Mouse (Mus musculus) embryo, embryonic 11.5 days (tissue): Measurements from ENCODE around the gene D930020B18Rik.
A peak's percentile ranks its signal among the peaks of the same experiment; 100 is the strongest.

Experiments used
- DNase-seq: peaks from one replicate; pipeline ENCODE4 v3.0.0-alpha.2; 2012; ENCODE audit warnings: low read depth, low spot score

Gene D930020B18Rik

DNA sequence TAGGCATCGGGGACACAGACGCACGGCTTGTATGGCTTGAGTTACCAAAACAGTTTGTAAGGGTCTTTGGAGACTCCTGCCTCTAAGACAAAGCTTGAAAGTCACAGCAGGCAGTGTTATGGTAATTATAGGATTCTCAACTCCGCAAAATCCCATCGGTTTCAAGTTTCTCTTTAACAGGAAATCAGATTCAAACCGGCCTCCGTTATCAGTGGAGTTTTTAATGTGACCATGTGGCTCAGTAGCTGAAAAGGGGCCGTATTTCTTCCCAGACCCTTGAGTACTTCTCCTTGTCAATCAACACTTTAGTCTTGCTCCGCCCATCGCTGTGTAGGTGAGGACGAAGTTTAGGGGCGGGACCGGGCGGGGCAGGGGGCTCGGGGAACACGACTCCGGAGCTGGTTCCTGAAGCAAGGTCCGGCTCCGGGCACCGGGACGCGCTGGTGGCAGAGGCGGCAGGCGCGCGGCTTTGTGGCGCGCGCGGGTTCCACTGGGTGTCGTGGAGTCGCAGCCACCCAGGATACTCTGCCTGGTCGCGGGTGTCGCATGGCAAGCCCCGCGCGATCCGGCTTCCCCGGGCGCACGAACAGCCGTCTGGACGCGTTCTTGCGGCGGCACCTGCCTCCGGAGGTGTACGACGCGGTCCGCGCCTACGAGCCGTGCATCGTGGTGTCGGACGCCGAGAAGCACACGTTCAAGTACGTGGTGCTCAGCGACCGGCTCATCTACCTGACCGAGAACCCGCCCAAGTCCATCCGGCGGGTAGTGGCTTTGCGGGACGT lies at the start of gene D930020B18Rik:
Gene D930020B18Rik (plus strand): TSS at position 317 of the 782 bp plus-strand sequence.
- no peak for DNase-seq

DNA sequence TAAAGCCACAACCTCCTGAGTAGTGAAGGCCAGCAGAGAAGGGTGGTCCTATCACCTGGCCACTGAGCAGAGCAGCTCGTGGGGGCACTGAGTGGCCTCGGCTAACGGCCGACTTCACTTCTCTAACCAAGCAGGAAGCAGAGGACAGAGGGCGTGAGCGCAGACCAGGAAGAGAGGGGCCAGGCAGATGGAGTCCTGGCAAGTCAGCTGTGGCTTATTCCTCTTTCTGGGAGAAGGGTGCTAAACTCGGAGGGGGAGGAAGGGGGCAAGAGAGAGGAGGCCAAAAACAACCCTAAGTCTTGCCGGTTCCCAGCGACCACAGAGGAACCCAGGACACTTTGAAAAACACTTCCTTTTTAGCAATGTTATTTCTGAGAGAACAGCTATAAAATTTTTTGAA lies 44.8 kb upstream of the D930020B18Rik start:
- no peak for DNase-seq

DNA sequence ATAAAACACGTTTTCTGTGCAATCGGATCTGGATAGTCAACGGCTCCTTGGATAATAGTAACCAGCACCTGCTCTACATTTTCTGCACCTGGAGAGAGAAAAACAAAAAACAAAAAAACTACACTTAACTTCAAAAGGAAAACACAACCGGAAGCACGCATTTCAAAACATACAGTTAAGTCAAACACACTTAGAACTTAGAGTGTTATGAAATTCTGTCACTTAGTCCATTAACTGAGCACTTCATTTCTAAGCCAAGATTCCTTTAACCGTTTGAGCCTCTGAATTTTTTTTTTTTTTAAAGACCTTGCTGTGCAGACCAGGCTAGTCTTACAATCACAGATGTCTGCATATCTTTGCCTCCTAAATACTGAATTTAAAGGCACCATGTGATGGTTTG lies 40.1 kb upstream of the D930020B18Rik start:
- DNase-seq, result no peak

DNA sequence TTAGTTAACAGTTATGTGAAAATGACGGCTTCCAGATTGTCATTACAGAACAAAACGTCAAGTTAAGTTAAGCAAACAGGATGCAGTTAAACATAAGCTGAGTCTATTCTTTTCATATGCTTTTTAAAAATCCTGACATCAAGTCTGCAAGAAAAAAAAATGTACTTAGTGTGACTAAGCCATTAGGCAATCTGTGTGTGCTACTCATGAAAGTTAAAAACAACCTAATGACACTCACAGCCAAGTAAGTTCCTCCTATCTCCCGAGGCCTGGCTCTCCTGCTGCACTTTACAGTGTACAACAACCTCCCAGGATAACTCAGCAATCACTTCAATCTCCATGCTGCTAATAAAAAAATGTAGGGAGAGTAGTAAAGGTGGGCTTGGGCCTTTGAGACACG lies 37.8 kb upstream of the D930020B18Rik start:
- DNase-seq, result no peak

DNA sequence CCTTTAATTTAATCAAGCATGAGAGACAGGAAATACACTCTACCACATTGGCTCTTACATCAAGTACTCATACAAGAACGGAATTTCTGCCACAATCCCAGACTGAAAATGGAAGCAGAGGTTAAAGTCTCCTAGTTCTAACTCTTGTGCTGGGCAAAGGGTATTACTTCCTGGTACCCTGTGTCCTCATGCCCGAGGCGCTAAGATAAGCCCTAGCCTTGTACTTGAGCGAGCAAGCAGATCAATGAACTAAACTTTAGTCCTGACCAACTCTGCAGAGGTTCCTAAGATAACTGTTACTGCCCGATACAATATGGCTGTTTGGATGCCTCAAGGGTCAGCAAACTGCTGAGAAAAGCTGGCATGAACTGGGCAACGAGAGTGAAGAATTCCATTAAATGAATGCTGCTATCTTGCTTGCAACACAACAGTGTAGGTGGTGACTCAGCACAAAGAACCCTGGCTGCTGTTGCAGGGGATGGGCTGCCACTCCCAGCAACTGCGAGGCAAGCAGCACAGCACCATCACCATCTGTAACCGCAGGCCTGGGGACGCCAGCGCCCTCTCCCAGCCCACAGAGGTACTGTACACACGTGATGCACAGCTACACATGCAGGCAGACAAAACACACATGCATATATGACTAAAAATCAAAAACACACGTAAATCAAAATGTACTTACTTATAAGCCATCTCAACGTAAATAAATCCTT lies 36.6 kb upstream of the D930020B18Rik start:
- no peak for DNase-seq

DNA sequence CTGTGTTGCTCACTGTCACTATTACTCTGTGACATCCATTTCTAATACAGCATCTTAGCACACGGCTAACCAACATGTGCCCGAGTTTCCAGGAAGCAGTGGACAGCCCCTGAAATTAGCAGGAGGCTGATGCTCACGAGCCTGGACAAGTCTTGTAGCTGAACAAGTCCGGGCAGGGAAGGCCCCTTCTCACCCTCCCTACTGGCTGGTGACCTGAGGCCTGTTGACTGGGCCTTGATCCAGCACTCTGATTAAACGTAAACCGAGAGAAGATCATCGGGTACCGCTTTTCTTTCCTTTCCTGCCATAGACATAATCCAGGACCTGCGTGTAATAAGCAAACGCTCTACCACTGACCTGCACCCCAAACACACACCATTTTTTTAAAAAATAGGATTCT lies 33.2 kb upstream of the D930020B18Rik start:
- DNase-seq, result no peak

DNA sequence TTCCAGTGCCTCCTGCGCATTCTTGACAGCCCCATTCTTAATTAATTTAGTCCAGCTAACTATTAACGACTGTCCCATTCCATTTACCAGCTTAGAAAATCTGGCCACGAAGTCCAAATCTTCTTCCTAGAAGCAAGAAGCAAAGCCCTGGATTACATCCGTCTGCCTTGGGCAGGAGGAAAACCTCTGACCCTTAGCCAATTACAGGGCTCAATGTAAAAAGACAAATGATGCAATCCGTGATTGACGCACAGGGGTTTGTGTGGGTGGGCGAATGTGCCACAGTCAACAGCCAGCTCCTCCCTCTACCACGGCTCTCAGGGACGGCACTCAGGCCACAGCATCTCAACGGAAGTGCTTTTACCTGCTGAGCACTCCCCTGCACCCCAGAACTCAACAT lies 29.8 kb upstream of the D930020B18Rik start:
- DNase-seq, result no peak

DNA sequence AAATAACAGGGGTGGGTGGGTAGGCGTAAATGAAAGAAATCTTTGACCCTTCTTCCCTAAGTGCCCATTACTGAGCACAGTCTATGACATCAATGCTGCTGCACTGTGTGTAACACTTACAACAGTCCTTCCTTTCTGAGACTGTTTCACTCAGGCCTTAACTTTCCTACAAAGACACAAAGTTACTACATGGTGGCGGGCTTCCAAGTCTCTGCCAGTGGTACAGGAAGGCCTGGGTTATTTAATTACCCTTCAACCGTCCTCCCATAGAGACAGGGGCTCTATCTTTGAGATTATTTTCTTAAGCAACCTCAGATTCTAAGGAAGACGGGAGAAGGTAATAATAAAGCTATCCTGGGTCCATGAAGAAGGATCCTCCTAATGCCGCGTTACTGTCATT lies 28.9 kb upstream of the D930020B18Rik start:
- no peak for DNase-seq

DNA sequence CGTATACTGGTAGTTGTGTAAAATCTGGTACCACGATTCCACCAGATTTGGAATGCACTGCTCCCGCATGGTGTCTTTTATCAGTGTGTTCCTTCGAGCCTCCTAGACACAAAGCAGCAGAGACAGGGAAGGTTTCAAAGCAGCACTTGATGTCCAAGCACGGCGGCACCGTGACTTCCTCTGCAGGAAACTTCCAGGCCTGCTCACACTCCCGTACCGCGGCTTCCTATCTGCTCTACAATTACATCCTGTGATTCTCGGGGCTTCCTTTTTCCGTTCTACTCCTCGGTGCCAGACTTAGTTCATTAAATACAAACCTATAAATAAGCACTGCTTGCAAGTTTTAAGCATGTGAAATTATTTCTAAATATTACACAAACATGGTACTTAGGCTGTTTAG lies 27.8 kb upstream of the D930020B18Rik start:
- DNase-seq, result no peak

DNA sequence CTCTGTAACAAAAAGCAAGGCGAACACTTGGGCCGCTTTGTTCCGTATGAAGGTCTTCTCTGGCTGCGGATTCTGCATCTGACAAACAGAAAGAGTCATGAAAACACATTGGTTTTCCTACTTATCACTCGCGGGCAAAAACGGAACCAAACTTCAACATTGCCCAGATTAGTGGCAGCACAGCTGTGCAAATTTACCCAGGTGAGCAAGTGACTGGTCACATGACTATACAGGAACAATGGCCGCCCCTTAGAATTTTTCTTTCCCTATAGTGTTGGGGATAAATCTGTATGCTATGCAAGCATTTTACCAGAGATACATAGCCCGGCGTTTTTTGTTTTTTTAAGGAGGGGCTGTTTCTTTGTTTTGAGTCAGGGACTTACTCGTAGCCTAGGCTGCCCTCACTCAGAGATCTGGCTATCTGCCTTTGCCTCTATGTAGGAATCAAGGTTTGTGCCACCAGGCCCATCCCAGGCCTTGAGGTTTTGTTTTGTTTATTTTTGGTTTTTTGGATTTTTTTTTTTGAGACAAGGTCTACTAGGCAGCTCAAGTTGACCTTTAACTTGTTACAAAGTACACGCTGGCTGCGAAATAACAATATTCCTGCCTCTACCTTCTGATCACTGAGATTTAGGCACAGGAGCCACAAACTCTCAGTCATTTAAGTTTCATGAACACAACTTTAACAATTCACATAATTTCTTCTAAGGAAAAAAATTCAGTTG lies 26.1 kb upstream of the D930020B18Rik start:
- DNase-seq, result no peak

DNA sequence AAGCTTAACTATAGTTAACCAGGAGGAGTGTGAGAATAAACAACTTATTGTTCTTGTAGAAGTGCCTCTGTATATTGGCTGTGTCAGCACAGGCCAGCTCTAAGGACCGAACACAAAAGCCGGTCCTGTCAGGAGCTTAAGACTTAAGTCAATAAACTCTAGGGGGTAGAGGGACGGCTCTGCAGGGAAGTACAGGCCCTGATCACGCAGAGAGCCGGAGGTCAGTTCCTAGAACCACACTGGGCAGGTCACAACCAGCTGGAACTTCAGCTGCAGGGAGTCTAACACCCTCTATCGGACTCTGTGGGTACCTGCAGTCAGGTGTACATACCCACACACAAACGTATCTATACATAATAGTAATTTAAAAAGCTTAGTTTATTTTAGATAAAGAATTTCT lies 25.5 kb upstream of the D930020B18Rik start:
- no peak for DNase-seq

DNA sequence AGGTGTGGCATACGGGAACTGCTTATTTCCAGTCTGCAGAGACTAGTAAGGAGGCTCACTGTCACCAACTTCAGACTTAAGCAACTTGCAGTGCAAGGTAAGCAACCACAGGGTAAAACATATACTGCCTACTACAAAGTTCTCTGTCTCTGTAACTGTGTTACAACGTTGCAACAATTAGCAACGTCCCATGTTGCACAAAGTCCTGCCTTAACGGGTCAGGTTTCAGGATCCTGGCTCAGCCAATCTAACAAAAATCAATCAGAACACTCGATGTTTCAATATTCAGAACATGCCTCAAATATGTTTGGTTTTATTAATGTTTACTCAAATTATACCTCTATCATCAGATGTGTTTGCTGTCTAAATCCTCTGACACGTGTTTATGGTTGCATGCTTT lies 19.0 kb upstream of the D930020B18Rik start:
- DNase-seq, result no peak

DNA sequence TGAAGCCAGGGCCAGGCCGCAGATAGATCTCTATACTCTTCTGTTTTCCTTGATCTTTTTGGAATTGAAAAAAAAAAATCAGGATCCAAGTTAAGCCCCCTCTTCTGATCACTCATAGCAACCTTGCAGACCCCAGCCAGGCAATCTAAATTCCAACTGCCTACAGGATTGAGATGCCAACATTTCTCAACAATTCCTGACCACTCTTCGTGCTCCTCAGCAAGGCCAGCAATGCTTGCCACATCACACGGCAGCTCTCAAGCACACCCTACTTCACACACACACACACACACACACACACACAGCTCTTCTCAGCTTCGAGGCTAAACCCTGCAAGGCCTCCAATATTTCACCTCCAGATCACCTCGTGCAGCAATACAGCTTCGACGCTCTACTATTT lies 17.7 kb upstream of the D930020B18Rik start:
- no peak for DNase-seq

DNA sequence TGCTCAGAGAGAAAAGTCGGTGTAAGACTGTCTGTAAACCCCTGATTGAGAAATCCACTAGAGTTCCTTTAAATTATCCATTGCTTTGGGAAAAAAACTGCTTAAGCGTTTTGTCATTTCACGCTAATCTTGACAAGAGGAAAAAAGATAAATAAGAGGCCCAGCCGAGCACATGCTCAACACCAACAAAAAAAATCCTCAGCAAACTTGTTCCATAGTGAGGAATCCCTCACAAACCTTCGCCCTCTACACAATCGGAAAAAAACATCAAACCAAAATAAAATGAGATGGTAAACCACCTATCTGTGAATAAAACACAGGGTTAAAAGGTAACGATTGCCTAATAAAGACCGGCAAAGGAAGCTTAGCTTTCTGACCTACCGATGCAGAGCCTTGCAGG lies 16.4 kb upstream of the D930020B18Rik start:
- DNase-seq, result no peak

DNA sequence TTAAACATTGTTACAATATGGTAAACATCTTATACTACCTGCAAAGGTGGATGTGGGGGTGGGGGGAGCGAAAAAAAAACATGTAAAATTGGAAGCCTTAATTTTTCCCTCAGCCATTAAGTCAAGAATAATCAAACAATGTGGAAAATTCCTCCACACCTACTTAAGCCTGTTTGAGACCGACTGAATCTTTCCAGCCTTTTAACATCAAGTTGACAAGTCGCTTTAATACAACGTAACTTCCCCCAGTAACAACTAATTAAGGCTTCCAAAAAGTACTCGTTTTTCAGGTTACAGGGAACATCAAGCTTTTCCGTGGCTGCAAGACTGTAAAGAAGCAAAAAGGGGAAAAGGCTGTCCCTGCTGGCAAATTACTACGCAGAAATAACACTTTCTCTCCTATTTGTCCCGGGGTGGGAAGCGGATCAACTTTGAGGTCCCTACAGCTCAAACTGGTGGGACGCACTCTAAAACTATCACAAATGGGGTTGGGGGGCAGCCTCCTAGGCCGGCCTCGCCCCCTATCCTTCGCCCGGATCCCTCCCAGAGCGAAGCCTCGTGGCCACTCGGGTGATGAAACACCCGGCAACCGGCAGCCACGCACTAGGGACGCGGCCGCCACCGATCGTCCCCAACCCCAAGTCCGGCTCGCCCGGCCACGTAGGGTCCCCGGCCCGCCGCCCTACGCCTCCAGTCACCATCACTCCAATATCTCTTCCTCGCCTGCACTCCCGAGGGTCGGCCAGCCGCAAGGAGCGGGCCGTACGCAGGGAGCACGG lies 15.8 kb upstream of the D930020B18Rik start:
- DNase-seq, result no peak

DNA sequence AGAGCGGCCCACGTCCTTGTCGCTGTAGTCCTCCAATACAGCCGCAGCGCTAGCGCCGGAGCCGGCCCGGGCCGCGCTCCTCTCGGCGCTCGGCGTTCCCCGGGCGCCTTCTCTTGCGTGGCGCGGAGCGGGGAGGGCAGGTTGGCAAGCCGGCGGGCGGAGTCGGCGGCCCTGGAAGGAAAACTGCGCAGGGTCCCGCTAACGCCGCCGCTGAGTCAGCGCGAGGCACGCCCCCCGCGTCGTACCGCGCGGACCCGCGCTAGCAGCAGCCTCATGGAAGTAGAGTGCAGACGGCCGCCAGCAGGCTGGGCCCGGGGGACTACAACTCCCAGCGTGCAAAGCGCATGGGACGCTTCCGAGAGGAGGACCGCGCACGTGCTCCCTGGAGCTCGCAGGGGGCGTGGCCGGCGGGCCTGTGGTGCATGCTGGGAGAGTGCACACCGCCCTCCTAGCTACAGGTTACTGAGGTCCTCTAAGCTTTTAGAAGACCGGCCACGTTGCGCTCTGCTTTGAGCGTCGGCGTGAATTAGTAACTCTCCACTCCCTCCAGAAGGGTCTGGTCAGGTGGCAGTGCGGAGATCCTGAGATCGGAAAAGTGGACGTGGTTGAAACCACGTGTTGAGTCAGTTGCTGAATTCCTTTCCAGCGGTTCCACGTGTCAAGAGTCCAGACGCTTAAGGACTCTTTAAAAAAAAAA lies 15.1 kb upstream of the D930020B18Rik start, which contains the start of gene Xpot:
Gene Xpot (minus strand): TSS at position 147 of the 697 bp plus-strand sequence.
- DNase-seq, result peak; percentile 95

DNA sequence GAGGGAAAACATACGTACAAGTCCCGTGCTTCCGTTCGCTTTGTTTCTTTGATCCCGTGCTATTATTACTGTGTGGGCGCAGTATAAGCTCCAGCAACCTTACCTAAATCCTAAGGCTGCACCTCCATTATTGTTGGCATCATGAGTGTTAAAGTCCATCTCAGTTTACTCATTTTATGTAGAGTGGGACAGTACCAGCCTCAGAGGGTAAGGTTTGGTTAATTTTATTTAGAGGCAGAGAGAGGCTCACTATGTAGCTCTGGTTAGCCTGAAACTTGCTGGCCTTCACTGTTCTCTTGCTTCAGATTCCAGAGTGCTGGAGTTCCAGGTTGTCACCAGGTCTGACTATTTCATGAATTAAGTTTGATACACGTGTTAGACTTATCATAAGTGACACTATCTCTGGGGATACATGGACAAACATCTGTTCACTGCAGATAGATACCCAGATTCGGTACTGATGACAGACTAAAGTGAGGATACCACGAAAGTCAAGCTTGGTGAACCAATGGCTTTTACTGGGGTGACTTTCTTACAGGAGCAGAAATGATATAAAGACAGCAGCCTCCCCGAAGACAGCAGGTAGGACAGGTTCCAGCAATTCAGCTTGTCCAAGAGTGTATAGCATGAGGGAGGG lies 14.1 kb upstream of the D930020B18Rik start:
- no peak for DNase-seq

DNA sequence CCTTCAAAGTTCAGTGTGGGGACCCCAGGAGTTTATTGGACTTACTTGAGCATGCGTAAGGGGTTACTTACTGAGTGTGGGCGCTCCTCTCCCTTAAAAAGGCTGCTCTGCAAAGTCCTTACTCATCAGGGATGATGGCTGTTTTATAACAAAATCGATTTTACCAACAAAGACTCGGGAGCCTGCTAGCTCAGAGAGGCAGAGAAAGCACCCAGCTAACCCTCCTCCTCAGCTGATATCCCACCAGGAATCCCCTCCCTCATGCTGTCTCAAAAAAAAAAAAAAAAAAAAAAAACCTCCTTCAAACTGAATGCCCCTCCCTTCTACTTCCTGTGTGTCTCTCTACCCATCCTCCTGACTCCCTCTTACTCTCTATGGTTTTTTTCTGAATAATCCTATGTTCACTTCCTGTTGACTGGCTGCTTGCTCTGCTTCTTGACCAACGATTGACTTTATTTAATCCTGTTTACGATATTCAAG lies 12.8 kb upstream of the D930020B18Rik start:
- DNase-seq, result no peak

DNA sequence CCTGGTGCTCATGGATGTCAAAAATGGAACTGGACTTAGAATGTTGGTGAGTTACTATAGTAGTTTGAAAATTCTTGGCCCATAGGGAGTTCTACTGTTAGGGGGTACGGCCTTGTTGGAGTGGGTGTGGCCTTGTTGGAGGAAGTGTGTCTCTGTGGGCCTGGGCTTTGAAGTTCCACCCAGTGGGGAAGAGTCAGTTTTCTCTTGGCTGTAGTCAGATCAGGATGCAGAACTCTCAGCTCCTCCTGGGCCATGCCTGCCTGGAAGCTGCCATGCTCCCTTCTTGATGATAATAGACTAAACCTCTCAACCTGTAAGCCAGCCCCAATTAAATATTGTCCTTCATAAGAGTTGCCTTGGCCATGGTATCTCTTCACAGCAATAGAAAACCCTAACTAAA lies 7.2 kb upstream of the D930020B18Rik start:
- DNase-seq, result no peak

DNA sequence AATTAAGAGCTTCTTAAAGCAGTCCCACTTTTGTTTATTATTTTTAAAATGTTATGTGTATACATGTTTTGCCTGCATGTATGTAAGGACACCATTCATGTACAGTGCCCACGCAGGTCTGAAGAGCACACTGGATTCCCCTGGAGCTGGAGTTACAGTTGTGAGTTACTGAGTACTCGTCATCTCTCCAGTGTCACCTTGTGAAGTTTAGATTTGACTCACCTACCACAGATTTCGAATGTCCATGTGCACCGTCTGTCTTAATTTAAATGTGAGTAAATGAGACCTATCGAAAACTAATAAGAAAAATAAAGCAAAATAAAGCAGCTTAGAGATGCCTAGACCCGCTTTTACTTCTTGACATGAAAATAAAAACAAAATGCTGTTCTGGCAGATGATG lies 5.1 kb upstream of the D930020B18Rik start:
- no peak for DNase-seq
